Mouse (Mus musculus): Measurements from ENCODE around the gene Coro2b. TPM values are rescaled to one million over a fixed set of nuclear protein-coding genes. Genes with fewer than 3 reads are reported as not detected.
A peak's percentile ranks its signal among the peaks of the same experiment; 100 is the strongest.

The Coro2b gene
- polyA plus RNA-seq, 1 experiment from 2014 or later = 6.9 TPM

GRCm38 (mm10) chr9:62461766-62462165 lies 75.1 kb downstream of the Coro2b start:
- Histone ChIP-seq H3K4me2 (ENCODE audit: low read length) (no peak overlapping the region), H3K36me3 (ENCODE audit: control insufficient read depth, insufficient read depth, low read length) (no peaks in the 10 kb centered on the region), H3K27me3 (ENCODE audit: control insufficient read depth, insufficient read depth, low read length) (no peaks in the 10 kb centered on the region), H3K4me1 (ENCODE audit: control insufficient read depth in 2 of 2, insufficient read depth in 2 of 2, low read length in 2 of 2) (peaks cover 9 to 19% of the 10 kb centered on the region in 2 experiments), H3K9me3 (ENCODE audit: control insufficient read depth, low read length) (no peaks in the 10 kb centered on the region), H3K4me3 (ENCODE audit: control insufficient read depth in 1 of 2, insufficient read depth in 1 of 2, low read depth in 1 of 2, low read length in 2 of 2) (no peak overlapping the region), H3K27ac (replicated peaks in 1 of 2; ENCODE audit: control insufficient read depth in 1 of 2, insufficient read depth in 1 of 2, low read depth in 2 of 2, low read length in 2 of 2) (no peak overlapping the region), H3K9ac (ENCODE audit: low read length) (no peak overlapping the region)
- WGBS = 89% methylated on average over 1 of the region's 1 CpGs
- no peak for ATAC-seq (ENCODE audit: insufficient number of reproducible peaks, insufficient read depth, low FRiP score, low read depth)

GRCm38 (mm10) chr9:62461095-62461494 lies 75.7 kb downstream of the Coro2b start:
- Histone ChIP-seq H3K27ac (replicated peaks in 1 of 2; ENCODE audit: control insufficient read depth in 1 of 2, insufficient read depth in 1 of 2, low read depth in 2 of 2, low read length in 2 of 2) (peak overlapping the region; percentile 41 to 51), H3K9ac (ENCODE audit: low read length) (no peak overlapping the region)

GRCm38 (mm10) chr9:62460086-62460485 lies 76.8 kb downstream of the Coro2b start:
- H3K4me2 ChIP-seq (ENCODE audit: low read length) = no peak overlapping the region
- ATAC-seq (ENCODE audit: insufficient number of reproducible peaks, insufficient read depth, low FRiP score, low read depth) = no peak
- 91% methylated on average over 7 of the region's 7 CpGs for WGBS
- H3K36me3 ChIP-seq (ENCODE audit: control insufficient read depth, insufficient read depth, low read length) = no peaks in the 10 kb centered on the region
- no peak overlapping the region for H3K27ac ChIP-seq (replicated peaks in 1 of 2; ENCODE audit: control insufficient read depth in 1 of 2, insufficient read depth in 1 of 2, low read depth in 2 of 2, low read length in 2 of 2)
- H3K9me3 ChIP-seq (ENCODE audit: control insufficient read depth, low read length) = no peaks in the 10 kb centered on the region
- no peak overlapping the region for H3K4me3 ChIP-seq (ENCODE audit: control insufficient read depth in 1 of 2, insufficient read depth in 1 of 2, low read depth in 1 of 2, low read length in 2 of 2)
- H3K4me1 ChIP-seq (ENCODE audit: control insufficient read depth in 2 of 2, insufficient read depth in 2 of 2, low read length in 2 of 2) = peaks cover 20 to 30% of the 10 kb centered on the region in 2 experiments
- H3K9ac ChIP-seq (ENCODE audit: low read length) = no peak overlapping the region
- no peaks in the 10 kb centered on the region for H3K27me3 ChIP-seq (ENCODE audit: control insufficient read depth, insufficient read depth, low read length)

More at GRCm38 (mm10) chr9:62461095-62461494, 75.7 kb downstream of the Coro2b start:
- H3K9me3 ChIP-seq (ENCODE audit: control insufficient read depth, low read length) = no peaks in the 10 kb centered on the region
- H3K4me2 ChIP-seq (ENCODE audit: low read length) = no peak overlapping the region
- 48% methylated on average over 8 of the region's 8 CpGs for WGBS
- no peak for ATAC-seq (ENCODE audit: insufficient number of reproducible peaks, insufficient read depth, low FRiP score, low read depth)
- H3K4me1 ChIP-seq (ENCODE audit: control insufficient read depth in 2 of 2, insufficient read depth in 2 of 2, low read length in 2 of 2) = peaks cover 10 to 20% of the 10 kb centered on the region in 2 experiments
- no peaks in the 10 kb centered on the region for H3K27me3 ChIP-seq (ENCODE audit: control insufficient read depth, insufficient read depth, low read length)
- no peaks in the 10 kb centered on the region for H3K36me3 ChIP-seq (ENCODE audit: control insufficient read depth, insufficient read depth, low read length)
- no peak overlapping the region for H3K4me3 ChIP-seq (ENCODE audit: control insufficient read depth in 1 of 2, insufficient read depth in 1 of 2, low read depth in 1 of 2, low read length in 2 of 2)

- 91% methylated on average over 3 of the region's 3 CpGs for WGBS
- Histone ChIP-seq H3K4me3 (ENCODE audit: control insufficient read depth in 1 of 2, insufficient read depth in 1 of 2, low read depth in 1 of 2, low read length in 2 of 2) (no peak overlapping the region), H3K27ac (replicated peaks in 1 of 2; ENCODE audit: control insufficient read depth in 1 of 2, insufficient read depth in 1 of 2, low read depth in 2 of 2, low read length in 2 of 2) (0 out of 4 replicates have a peak overlapping the region, but pooled peaks of 1 of the 2 experiments have one; percentile 14), H3K4me1 (ENCODE audit: control insufficient read depth in 2 of 2, insufficient read depth in 2 of 2, low read length in 2 of 2) (peaks cover 33 to 38% of the 10 kb centered on the region in 2 experiments), H3K36me3 (ENCODE audit: control insufficient read depth, insufficient read depth, low read length) (no peaks in the 10 kb centered on the region), H3K4me2 (ENCODE audit: low read length) (no peak overlapping the region), H3K9ac (ENCODE audit: low read length) (no peak overlapping the region), H3K9me3 (ENCODE audit: control insufficient read depth, low read length) (no peaks in the 10 kb centered on the region), H3K27me3 (ENCODE audit: control insufficient read depth, insufficient read depth, low read length) (no peaks in the 10 kb centered on the region)
- no peak for ATAC-seq (ENCODE audit: insufficient number of reproducible peaks, insufficient read depth, low FRiP score, low read depth)
These were observed 78.4 kb downstream of the Coro2b start for GRCm38 (mm10) chr9:62458457-62458856.

- Histone ChIP-seq H3K4me3 (ENCODE audit: control insufficient read depth in 1 of 2, insufficient read depth in 1 of 2, low read depth in 1 of 2, low read length in 2 of 2) (no peak overlapping the region), H3K9me3 (ENCODE audit: control insufficient read depth, low read length) (no peaks in the 10 kb centered on the region), H3K9ac (ENCODE audit: low read length) (peak overlapping the region; percentile 50; the same call in 1 of the 2 replicates), H3K27me3 (ENCODE audit: control insufficient read depth, insufficient read depth, low read length) (no peaks in the 10 kb centered on the region), H3K27ac (replicated peaks in 1 of 2; ENCODE audit: control insufficient read depth in 1 of 2, insufficient read depth in 1 of 2, low read depth in 2 of 2, low read length in 2 of 2) (peak overlapping the region; percentile 79 to 88), H3K4me1 (ENCODE audit: control insufficient read depth in 2 of 2, insufficient read depth in 2 of 2, low read length in 2 of 2) (peaks cover 46 to 51% of the 10 kb centered on the region in 2 experiments), H3K36me3 (ENCODE audit: control insufficient read depth, insufficient read depth, low read length) (no peaks in the 10 kb centered on the region), H3K4me2 (ENCODE audit: low read length) (peak overlapping the region; percentile 28; the same call in 1 of the 2 replicates)
- WGBS = 4% methylated on average over 5 of the region's 5 CpGs
- peak; percentile 47; the same call in 1 of the 2 replicates for ATAC-seq (ENCODE audit: insufficient number of reproducible peaks, insufficient read depth, low FRiP score, low read depth)
These were observed 80.8 kb downstream of the Coro2b start for GRCm38 (mm10) chr9:62456015-62456414.

GRCm38 (mm10) chr9:62455210-62455969 lies 81.5 kb downstream of the Coro2b start:
- no peak for ATAC-seq (ENCODE audit: insufficient number of reproducible peaks, insufficient read depth, low FRiP score, low read depth)
- H3K36me3 ChIP-seq (ENCODE audit: control insufficient read depth, insufficient read depth, low read length) = no peaks in the 10 kb centered on the region
- peak overlapping the region; percentile 79 to 88 for H3K27ac ChIP-seq (replicated peaks in 1 of 2; ENCODE audit: control insufficient read depth in 1 of 2, insufficient read depth in 1 of 2, low read depth in 2 of 2, low read length in 2 of 2)
- H3K4me2 ChIP-seq (ENCODE audit: low read length) = peak overlapping the region; percentile 28; the same call in 1 of the 2 replicates
- H3K4me1 ChIP-seq (ENCODE audit: control insufficient read depth in 2 of 2, insufficient read depth in 2 of 2, low read length in 2 of 2) = peaks cover 48 to 52% of the 10 kb centered on the region in 2 experiments
- H3K27me3 ChIP-seq (ENCODE audit: control insufficient read depth, insufficient read depth, low read length) = no peaks in the 10 kb centered on the region
- no peak overlapping the region for H3K4me3 ChIP-seq (ENCODE audit: control insufficient read depth in 1 of 2, insufficient read depth in 1 of 2, low read depth in 1 of 2, low read length in 2 of 2)
- peak overlapping the region; percentile 50; the same call in 1 of the 2 replicates for H3K9ac ChIP-seq (ENCODE audit: low read length)
- no peaks in the 10 kb centered on the region for H3K9me3 ChIP-seq (ENCODE audit: control insufficient read depth, low read length)
- WGBS = 65% methylated on average over 8 of the region's 8 CpGs

GRCm38 (mm10) chr9:62452373-62452993 lies 84.4 kb downstream of the Coro2b start:
- no peaks in the 10 kb centered on the region for H3K36me3 ChIP-seq (ENCODE audit: control insufficient read depth, insufficient read depth, low read length)
- H3K27me3 ChIP-seq (ENCODE audit: control insufficient read depth, insufficient read depth, low read length) = no peaks in the 10 kb centered on the region
- H3K4me3 ChIP-seq (ENCODE audit: control insufficient read depth in 1 of 2, insufficient read depth in 1 of 2, low read depth in 1 of 2, low read length in 2 of 2) = no peak overlapping the region
- peaks cover 51 to 56% of the 10 kb centered on the region in 2 experiments for H3K4me1 ChIP-seq (ENCODE audit: control insufficient read depth in 2 of 2, insufficient read depth in 2 of 2, low read length in 2 of 2)
- H3K9ac ChIP-seq (ENCODE audit: low read length) = peak overlapping the region; percentile 9; the same call in 1 of the 2 replicates
- H3K4me2 ChIP-seq (ENCODE audit: low read length) = no peak overlapping the region
- H3K9me3 ChIP-seq (ENCODE audit: control insufficient read depth, low read length) = no peaks in the 10 kb centered on the region
- no peak for ATAC-seq (ENCODE audit: insufficient number of reproducible peaks, insufficient read depth, low FRiP score, low read depth)
- peak overlapping the region in 1 of 2 experiments; percentile 85; a peak in 2 of 4 replicates for H3K27ac ChIP-seq (replicated peaks in 1 of 2; ENCODE audit: control insufficient read depth in 1 of 2, insufficient read depth in 1 of 2, low read depth in 2 of 2, low read length in 2 of 2)
- 81% methylated on average over 8 of the region's 8 CpGs for WGBS

All from heart, embryonic 14.5 days (tissue).